Mouse (Mus musculus): ENCODE measurements at regions not wholly inside any gene's neighbourhood (a gene's known extent, or its start where the extent isn't known, plus 50 kb on each side); places are given as distances from the start of the nearest gene placed in this dataset.

- no peak for DNase-seq (ENCODE audit: low read depth)
These were observed 1374.2 kb downstream of the Gsdmc2 start for GRCm38 (mm10) chr15:62470683-62471331.

DNA sequence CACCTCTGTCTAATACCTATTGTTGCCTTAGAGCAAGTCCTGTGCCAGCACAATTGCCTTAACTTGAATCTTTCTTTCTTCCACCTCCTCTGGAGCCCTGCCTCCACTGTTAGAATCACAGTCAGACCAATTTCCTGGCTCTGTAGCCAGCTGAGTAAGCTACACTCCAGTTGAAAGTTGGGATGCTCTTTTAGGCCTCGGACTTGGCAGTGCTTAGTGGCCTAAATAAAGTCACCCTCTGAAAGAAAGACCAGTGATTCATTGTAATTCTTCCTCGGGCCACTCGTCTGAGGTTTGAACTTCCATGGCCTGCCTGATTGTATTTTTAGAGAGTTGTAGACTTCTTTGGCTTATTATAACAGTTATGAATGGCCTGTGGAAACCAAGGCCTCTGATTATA is 1376.9 kb downstream of the Gsdmc2 start:
- DNase-seq (ENCODE audit: low read depth): peak; percentile 68

DNA sequence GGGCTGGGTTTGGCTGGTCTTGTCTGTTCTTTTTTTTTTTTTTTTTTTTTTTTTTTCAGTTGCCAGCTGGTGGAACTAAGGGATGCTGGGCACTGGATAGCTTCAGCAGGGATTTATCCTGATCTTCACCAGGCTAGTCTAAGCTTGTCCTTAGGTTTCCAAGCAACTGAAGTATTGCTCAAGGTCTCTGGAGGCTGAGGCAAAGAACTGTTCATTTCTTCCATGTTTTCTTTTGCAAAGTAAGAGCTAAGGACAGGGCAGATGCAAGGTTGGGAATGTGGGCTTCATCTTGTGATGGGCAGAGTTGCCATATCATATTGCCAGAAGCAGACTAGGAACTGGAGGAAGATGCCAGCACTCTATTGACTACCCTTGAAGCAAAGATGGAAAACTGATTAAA is 1378.1 kb downstream of the Gsdmc2 start:
- no peak for DNase-seq (ENCODE audit: low read depth)

- no peak for DNase-seq (ENCODE audit: low read depth)
These were observed 1379.7 kb downstream of the Gsdmc2 start for GRCm38 (mm10) chr15:62465026-62465839.

DNA sequence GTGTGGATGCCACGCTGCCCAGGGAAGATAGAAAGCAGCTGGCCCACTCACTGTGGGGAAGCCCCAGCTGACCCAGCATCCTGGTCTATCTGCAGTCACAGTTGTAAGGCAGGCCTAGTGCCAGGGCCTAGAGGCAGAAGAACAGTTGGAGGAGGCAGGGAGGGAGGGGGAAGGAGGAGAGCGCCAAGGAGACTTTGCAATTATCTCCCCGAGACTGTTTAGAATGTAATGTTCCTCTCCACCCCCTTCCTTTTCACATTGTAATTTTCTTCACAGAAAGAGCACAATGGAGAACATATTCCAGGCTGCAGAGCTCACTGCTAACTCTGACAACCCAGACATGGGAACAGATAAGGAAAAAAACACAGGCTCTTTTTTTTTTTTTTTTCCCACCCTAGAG is 1382.3 kb downstream of the Gsdmc2 start:
- no peak for DNase-seq (ENCODE audit: low read depth)

GRCm38 (mm10) chr15:62461398-62462051 is 1383.5 kb downstream of the Gsdmc2 start:
- DNase-seq (ENCODE audit: low read depth): no peak

GRCm38 (mm10) chr15:62460724-62461123 is 1384.3 kb downstream of the Gsdmc2 start:
- DNase-seq (ENCODE audit: low read depth): no peak

- DNase-seq (ENCODE audit: low read depth): no peak
These were observed 1384.9 kb downstream of the Gsdmc2 start for GRCm38 (mm10) chr15:62460026-62460607.

GRCm38 (mm10) chr15:62457990-62458389 is 1387.0 kb downstream of the Gsdmc2 start:
- no peak for DNase-seq (ENCODE audit: low read depth)

DNA sequence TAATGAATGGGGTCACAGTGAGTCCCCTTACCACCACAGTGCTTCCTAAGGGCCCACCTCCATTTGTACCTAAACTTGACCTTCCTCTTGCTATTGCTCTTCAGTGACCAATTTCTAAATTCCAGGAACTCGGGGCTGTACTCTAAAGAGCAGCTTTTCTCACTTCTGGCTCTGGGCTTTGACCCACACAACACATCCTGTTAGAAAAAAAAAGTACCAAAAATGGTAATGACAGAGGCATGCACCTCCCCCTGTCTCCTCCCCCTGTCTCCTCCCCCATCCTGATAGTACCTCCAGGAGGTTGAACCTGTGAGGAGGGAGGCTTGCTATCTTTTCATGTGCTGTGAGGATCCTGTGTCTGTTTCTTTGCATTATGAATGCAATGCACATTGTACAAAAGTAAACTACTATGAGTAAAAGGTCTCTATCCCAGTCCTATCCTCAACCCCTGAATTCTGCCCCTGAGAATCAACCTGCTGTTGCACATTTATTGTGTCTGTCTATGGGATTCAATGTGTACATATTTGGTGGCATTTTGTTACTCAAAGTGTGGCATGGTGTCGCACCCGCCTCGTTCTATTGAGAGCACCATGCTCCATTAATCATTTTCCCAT is 1387.8 kb downstream of the Gsdmc2 start:
- no peak for DNase-seq (ENCODE audit: low read depth)

DNA sequence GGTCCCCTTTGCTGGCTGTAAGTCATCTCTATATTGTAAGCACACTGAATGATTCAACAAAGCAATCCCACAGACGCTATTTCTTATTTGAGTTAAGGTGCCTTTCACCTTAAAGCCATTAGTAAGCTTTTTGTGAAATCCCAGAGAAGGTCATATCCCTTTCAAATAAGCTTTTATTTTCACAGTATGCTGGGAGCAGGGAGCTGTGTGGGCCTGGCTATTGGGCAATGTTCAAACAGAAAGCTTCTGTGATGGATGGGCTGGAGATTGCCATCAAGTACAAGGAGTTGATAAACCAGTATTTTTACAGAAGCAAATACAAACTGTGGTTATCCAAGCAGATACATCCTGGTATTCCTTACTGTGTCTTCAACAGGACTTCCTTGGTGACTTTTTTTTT is 1389.0 kb downstream of the Gsdmc2 start:
- DNase-seq (ENCODE audit: low read depth): no peak

DNA sequence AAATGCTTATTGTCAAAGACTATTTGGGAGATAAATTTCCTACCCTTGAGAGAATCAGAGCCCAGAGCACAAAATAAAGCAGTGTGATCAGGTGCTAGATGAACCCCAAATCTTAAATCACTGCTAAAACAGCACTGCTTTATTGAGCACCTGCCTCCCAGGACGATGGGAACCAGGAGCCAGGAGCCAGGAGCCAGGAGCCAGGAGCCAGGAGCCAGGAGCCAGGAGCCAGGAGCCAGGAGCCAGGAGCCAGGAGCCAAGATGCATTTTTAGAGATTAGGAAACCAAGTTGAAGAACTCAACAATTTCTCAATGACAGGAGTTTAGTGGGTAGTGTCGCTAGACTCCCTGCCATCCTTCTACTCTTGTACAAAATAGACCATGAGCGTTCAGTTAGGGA is 1396.9 kb downstream of the Gsdmc2 start:
- DNase-seq (ENCODE audit: low read depth): no peak

DNA sequence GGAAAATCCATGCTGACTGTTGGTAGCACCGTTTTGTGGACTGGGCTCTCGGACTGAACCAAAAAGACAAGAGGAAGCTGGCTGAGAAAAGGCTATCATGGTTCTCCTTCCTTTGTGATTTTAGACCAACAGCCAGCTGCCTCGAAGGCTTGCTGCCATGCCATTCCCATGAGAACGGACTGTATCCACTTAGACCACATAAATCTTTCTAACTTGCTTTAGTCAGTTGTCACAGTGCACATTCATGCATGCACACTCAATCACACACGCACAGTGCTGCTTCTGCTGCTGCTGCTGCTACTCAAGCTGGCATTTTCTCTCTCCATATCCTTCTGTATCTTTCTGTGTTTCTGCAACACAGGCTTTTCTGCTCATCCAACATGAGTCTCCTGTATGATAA is 1405.8 kb downstream of the Gsdmc2 start:
- DNase-seq (ENCODE audit: low read depth): no peak

- DNase-seq (ENCODE audit: low read depth): no peak
These were observed 1408.3 kb downstream of the Gsdmc2 start for GRCm38 (mm10) chr15:62436631-62437030.

DNA sequence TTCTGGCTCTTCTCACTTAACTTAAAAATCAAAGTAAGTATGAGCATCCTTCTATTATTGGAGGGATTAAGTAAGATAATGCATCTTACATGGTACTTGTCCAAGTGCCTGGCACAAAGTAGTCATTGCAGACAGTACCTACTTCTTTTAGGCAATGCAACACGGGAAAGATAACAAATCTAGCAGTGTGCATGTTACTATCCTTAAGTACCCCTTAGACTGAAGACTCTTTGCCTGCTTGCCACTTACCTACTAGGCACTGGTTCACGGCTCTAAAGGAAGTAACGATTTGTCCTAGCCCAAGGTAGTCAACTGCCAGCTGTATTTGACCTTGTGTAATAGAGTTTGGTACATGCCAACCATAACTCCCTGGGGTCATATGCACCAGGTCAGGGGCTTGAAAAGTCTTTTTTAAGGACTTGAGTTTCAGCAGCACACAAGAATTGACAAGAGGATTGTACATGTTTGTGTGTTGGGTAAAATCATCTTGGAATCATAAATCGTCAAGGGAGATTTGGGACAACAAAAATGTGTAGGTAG is 1409.8 kb downstream of the Gsdmc2 start:
- DNase-seq (ENCODE audit: low read depth): no peak

DNA sequence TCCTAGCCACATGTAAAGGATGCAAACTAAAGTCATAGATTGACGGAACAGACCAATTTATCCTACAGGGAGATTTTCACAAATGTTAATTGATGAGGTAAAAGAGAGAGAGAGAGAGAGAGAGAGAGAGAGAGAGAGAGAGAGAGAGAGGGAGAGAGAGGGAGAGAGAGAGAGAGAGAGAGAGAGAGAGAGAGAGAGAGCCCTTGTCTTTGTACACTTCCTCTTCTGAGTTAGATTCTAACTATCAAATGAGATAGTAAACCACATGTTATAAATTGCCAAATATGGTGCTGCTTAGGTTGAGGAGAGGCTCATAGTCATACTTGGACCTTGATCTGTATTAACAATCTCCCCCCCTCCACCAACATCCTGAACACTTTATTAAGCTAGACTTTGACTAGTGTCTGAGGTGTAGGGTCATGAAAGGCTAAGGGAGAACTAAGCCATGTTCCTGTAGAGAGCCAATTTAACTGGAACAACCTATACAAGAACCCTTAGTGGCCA is 1412.2 kb downstream of the Gsdmc2 start:
- DNase-seq (ENCODE audit: low read depth): no peak

- no peak for DNase-seq (ENCODE audit: low read depth)
These were observed 1413.8 kb downstream of the Gsdmc2 start for GRCm38 (mm10) chr15:62431150-62431678.

DNA sequence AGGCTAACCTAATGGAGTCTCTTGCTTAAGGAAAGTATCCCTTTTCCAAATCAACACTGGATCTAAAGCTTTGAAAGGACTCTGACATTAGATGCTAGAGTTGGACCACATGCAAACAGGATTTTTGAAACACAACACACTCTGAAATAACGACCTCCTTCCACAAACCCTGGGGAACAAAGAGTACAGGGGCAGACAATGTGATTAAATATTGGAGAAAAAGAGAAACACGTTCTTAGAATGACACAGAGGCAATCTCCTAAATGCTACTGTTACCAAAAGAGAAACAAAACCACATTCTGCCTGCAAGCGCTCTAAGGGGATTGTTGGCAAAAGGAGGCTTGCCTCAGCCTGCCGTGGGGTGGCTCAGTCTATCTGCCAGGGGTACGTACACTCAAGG is 1422.0 kb downstream of the Gsdmc2 start:
- no peak for DNase-seq (ENCODE audit: low read depth)

DNA sequence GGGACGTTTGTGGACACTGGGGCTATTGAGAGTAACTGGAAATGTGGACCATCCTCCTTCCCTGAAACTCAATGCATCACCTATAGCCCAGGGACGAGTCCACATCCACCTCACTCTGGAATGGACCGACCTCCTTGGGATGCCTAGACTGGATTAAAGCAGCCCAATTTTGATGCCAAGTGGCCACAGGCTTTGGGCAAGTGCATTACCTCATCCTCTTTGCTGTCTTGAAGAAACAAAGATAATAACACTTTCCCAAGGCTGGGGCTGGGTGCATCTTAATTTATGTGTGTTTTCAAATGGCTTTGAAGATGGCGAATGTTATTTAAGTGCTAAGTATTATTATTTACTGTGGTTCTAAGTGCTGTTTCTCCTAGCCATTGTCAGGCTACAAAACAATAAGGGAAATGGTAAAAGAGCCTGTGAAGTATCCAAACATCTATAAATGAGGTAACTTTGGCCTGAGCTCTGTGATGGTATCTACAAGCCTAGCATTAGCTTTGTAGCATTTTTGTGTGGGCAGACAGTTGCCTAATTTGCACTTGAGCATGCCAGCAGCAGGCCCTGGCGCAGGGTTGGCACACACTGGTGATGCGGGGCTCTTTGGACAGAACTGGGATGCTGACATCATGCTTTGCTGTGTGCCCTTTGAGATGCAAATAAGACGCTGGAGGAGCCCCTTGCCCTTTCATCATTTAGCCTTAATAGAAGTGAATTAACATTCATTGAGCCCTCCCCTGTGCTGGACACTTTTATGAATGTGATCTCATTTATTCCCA is 1423.7 kb downstream of the Gsdmc2 start:
- no peak for DNase-seq (ENCODE audit: low read depth)

GRCm38 (mm10) chr15:62416691-62417090 is 1428.3 kb downstream of the Gsdmc2 start:
- DNase-seq (ENCODE audit: low read depth): no peak

GRCm38 (mm10) chr15:62413694-62414093 is 1431.3 kb downstream of the Gsdmc2 start:
- DNase-seq (ENCODE audit: low read depth): no peak
